Mouse (Mus musculus) heart, adult 2 months (tissue): ENCODE measurements around the gene Nipbl.

ENCODE experiments used
- CTCF ChIP-seq: fragments of 200-600 bp; IDR thresholded peaks from 2 replicates; pipeline ENCODE4 v1.8.1; 2022; ENCODE audit warnings: antibody characterized with exemption, mild to moderate bottlenecking, moderate library complexity
- EP300 ChIP-seq: fragments of 200-500 bp; IDR thresholded peaks from 2 replicates; pipeline ENCODE4 v1.6.1; 2011; ENCODE audit warnings: low read depth, low read length, control low read depth; ENCODE audit not compliant: insufficient read depth

- TF ChIP-seq CTCF (no peak), EP300 (no peak)
These were observed 3.0 kb upstream of the Nipbl start for GRCm38 (mm10) chr15:8447193-8447767.
